Mouse (Mus musculus): ENCODE results near the gene Ube2v1. TPM values are rescaled to one million over a fixed set of nuclear protein-coding genes. Genes with fewer than 3 reads are reported as not detected.

Ube2v1 gene
- polyA plus RNA-seq, 1 experiment from 2014 or later = 184 TPM

- Histone ChIP-seq H3K27ac (ENCODE audit: low read length) (peak overlapping the region; percentile 86), H3K4me3 (ENCODE audit: low read depth, low read length) (no peak overlapping the region; the same call in 1 of the 2 replicates), H3K9ac (replicated peaks; ENCODE audit: low read depth) (no peak overlapping the region), H3K4me1 (ENCODE audit: insufficient read depth, low read depth, low read length) (peaks cover 30% of the 10 kb centered on the region), H3K27me3 (replicated peaks; ENCODE audit: insufficient read depth, low read length) (no peaks in the 10 kb centered on the region), H3K4me2 (replicated peaks; ENCODE audit: low read depth, low read length) (peak overlapping the region; percentile 94), H3K36me3 (ENCODE audit: insufficient read depth, low read length) (no peaks in the 10 kb centered on the region), H3K9me3 (ENCODE audit: low read length) (no peaks in the 10 kb centered on the region)
- no peak for ATAC-seq
- WGBS = 62% methylated on average over 12 of the region's 12 CpGs
- TF ChIP-seq EP300 (IDR thresholded peaks at IDR 0.05) (no peak), CTCF (IDR thresholded peaks at IDR 0.05) (no peak)
- DNase-seq (ENCODE audit: low spot score) = no peak
Measured at GRCm38 (mm10) chr2:167632731-167633536, 1.0 kb upstream of the Ube2v1 start.

GRCm38 (mm10) chr2:167631181-167631590 lies 709 bp downstream of the Ube2v1 start:
- ATAC-seq (no peak), DNase-seq (ENCODE audit: low spot score) (no peak)
- peaks cover 30% of the 10 kb centered on the region for H3K4me1 ChIP-seq (ENCODE audit: insufficient read depth, low read depth, low read length)
- TF ChIP-seq CTCF (IDR thresholded peaks at IDR 0.05) (no peak), EP300 (IDR thresholded peaks at IDR 0.05) (no peak)
- peak overlapping the region; percentile 92 for H3K4me3 ChIP-seq (ENCODE audit: low read depth, low read length)
- no peaks in the 10 kb centered on the region for H3K36me3 ChIP-seq (ENCODE audit: insufficient read depth, low read length)
- H3K9ac ChIP-seq (replicated peaks; ENCODE audit: low read depth) = peak overlapping the region; percentile 92
- H3K27me3 ChIP-seq (replicated peaks; ENCODE audit: insufficient read depth, low read length) = no peaks in the 10 kb centered on the region
- H3K4me2 ChIP-seq (replicated peaks; ENCODE audit: low read depth, low read length) = peak overlapping the region; percentile 94
- no peaks in the 10 kb centered on the region for H3K9me3 ChIP-seq (ENCODE audit: low read length)
- 1% methylated on average over 26 of the region's 31 CpGs for WGBS
- peak overlapping the region; percentile 86 for H3K27ac ChIP-seq (ENCODE audit: low read length)

DNA sequence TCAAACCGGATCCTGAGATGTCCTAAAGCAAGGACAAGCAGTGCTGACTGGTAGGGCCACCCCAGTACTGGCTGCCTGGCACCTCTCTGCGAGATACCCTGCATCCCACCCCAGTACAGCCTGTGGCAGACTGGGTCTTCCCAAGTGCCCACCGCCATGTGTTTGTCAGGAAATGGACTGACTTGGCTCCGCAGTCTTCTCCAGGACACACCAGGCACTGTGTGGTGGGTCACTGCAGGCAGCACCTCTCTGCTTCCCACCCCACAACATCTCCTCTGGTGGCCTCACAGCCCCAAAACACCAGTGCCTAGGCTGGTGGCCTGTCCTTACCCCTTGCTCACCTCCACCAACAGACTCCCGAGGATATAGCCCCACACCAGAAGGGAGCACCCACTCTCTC lies 1.5 kb downstream of the Ube2v1 start:
- Histone ChIP-seq H3K4me2 (replicated peaks; ENCODE audit: low read depth, low read length) (peak overlapping the region; percentile 94), H3K4me3 (ENCODE audit: low read depth, low read length) (peak overlapping the region; percentile 92), H3K27me3 (replicated peaks; ENCODE audit: insufficient read depth, low read length) (no peaks in the 10 kb centered on the region), H3K4me1 (ENCODE audit: insufficient read depth, low read depth, low read length) (peaks cover 30% of the 10 kb centered on the region), H3K36me3 (ENCODE audit: insufficient read depth, low read length) (no peaks in the 10 kb centered on the region), H3K9me3 (ENCODE audit: low read length) (no peaks in the 10 kb centered on the region), H3K9ac (replicated peaks; ENCODE audit: low read depth) (peak overlapping the region; percentile 92), H3K27ac (ENCODE audit: low read length) (peak overlapping the region; percentile 86; the same call in 1 of the 2 replicates)
- DNase-seq (ENCODE audit: low spot score) (no peak), ATAC-seq (no peak)
- 34% methylated on average over 5 of the region's 5 CpGs for WGBS
- no peak for TF ChIP-seq CTCF (IDR thresholded peaks at IDR 0.05)
- no peak for TF ChIP-seq EP300 (IDR thresholded peaks at IDR 0.05)

- peaks cover 30% of the 10 kb centered on the region for H3K4me1 ChIP-seq (ENCODE audit: insufficient read depth, low read depth, low read length)
- H3K9ac ChIP-seq (replicated peaks; ENCODE audit: low read depth) = 0 out of 2 replicates have a peak overlapping the region, but pooled peaks have one; percentile 13
- H3K27ac ChIP-seq (ENCODE audit: low read length) = peak overlapping the region; percentile 7; the same call in 1 of the 2 replicates
- H3K27me3 ChIP-seq (replicated peaks; ENCODE audit: insufficient read depth, low read length) = no peaks in the 10 kb centered on the region
- TF ChIP-seq CTCF (IDR thresholded peaks at IDR 0.05) (no peak), EP300 (IDR thresholded peaks at IDR 0.05) (no peak)
- no peaks in the 10 kb centered on the region for H3K9me3 ChIP-seq (ENCODE audit: low read length)
- ATAC-seq = no peak
- H3K36me3 ChIP-seq (ENCODE audit: insufficient read depth, low read length) = no peaks in the 10 kb centered on the region
- H3K4me2 ChIP-seq (replicated peaks; ENCODE audit: low read depth, low read length) = peak overlapping the region; percentile 94
- 60% methylated on average over 11 of the region's 11 CpGs for WGBS
- no peak overlapping the region for H3K4me3 ChIP-seq (ENCODE audit: low read depth, low read length)
- DNase-seq (ENCODE audit: low spot score) = no peak
Measured at GRCm38 (mm10) chr2:167629665-167630209, 2.2 kb downstream of the Ube2v1 start.

GRCm38 (mm10) chr2:167628872-167629271 lies 3.0 kb downstream of the Ube2v1 start:
- ATAC-seq = peak; percentile 11
- H3K27ac ChIP-seq (ENCODE audit: low read length) = no peak overlapping the region

GRCm38 (mm10) chr2:167627019-167627418 lies 4.9 kb downstream of the Ube2v1 start:
- DNase-seq (ENCODE audit: low spot score) (no peak), ATAC-seq (no peak)
- WGBS = 89% methylated on average over 7 of the region's 7 CpGs
- H3K9ac ChIP-seq (replicated peaks; ENCODE audit: low read depth) = no peak overlapping the region
- H3K27ac ChIP-seq (ENCODE audit: low read length) = no peak overlapping the region
- H3K4me1 ChIP-seq (ENCODE audit: insufficient read depth, low read depth, low read length) = peaks cover 31% of the 10 kb centered on the region
- no peaks in the 10 kb centered on the region for H3K27me3 ChIP-seq (replicated peaks; ENCODE audit: insufficient read depth, low read length)
- no peaks in the 10 kb centered on the region for H3K9me3 ChIP-seq (ENCODE audit: low read length)
- no peaks in the 10 kb centered on the region for H3K36me3 ChIP-seq (ENCODE audit: insufficient read depth, low read length)
- no peak overlapping the region for H3K4me2 ChIP-seq (replicated peaks; ENCODE audit: low read depth, low read length)
- H3K4me3 ChIP-seq (ENCODE audit: low read depth, low read length) = no peak overlapping the region
- TF ChIP-seq EP300 (IDR thresholded peaks at IDR 0.05) (no peak), CTCF (IDR thresholded peaks at IDR 0.05) (no peak)

More at GRCm38 (mm10) chr2:167628872-167629271, 3.0 kb downstream of the Ube2v1 start:
- H3K27me3 ChIP-seq (replicated peaks; ENCODE audit: insufficient read depth, low read length) = no peaks in the 10 kb centered on the region
- WGBS = 15% methylated on average over 4 of the region's 4 CpGs
- peak; percentile 68 for DNase-seq (ENCODE audit: low spot score)
- no peak overlapping the region for H3K9ac ChIP-seq (replicated peaks; ENCODE audit: low read depth)
- no peak overlapping the region for H3K4me3 ChIP-seq (ENCODE audit: low read depth, low read length)
- peaks cover 30% of the 10 kb centered on the region for H3K4me1 ChIP-seq (ENCODE audit: insufficient read depth, low read depth, low read length)
- H3K36me3 ChIP-seq (ENCODE audit: insufficient read depth, low read length) = no peaks in the 10 kb centered on the region
- no peak overlapping the region; the same call in 1 of the 2 replicates for H3K4me2 ChIP-seq (replicated peaks; ENCODE audit: low read depth, low read length)
- TF ChIP-seq EP300 (IDR thresholded peaks at IDR 0.05) = peak; percentile 29; the same call in 1 of the 2 replicates
- no peak for TF ChIP-seq CTCF (IDR thresholded peaks at IDR 0.05)
- H3K9me3 ChIP-seq (ENCODE audit: low read length) = no peaks in the 10 kb centered on the region
